Mouse (Mus musculus) spleen, adult 12 weeks (tissue): ENCODE results near the gene Plekhs1.
A peak's percentile ranks its signal among the peaks of the same experiment; 100 is the strongest.

ENCODE experiments used
- DNase-seq: peaks from one replicate; pipeline ENCODE4 v3.0.0; 2022; ENCODE audit warnings: low spot score

Plekhs1 gene

DNA sequence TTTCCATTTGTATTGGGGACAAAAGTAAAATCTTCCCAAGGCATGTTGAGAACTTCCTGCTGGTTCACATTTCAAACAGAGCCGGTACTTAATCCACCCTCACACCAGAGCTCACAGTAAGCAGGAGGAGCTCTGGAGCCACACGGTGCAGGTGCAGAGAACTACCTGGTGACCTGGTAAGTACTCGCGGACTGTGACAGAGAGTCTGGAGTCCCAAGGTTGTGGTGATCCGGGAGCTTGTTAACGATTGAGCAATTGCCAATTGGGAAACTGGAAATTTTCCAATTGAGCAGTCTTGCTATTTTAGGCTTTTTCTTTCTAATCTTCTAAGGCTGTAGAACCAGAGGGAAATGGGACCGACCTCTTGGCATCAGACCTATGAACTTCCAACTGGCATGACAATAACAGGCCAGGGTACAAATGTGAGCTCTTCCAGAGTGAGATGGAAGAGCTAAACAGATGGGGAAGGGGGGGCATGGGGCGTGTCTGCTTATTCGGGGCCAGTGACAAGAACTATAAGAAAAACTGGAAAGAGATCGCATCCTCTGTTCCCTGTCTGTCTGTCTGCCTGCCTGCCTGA, at the start of gene Plekhs1:
Gene Plekhs1, plus strand, starts transcription at position 119 of the 580 bp plus-strand sequence.
- no peak for DNase-seq

DNA sequence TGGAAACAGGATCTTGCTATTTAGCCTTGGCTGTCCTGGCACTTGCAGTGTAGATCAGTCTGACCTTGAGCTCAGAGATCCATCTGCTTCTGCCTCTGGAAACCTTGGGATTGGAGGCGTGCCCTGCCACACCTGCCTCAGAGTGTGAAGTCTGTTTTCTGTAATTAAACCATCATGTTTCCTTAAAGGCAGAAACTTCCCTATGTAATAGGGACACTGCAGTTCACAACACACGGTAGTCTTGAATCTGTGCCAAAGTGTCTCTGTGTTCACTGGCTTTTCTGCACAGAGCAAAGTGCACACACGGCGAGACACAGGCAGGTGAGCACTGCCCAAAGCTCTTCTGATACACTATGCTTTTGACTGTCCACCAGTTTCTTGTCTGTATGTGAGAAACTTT, 43.0 kb upstream of the Plekhs1 start:
- DNase-seq: no peak

DNA sequence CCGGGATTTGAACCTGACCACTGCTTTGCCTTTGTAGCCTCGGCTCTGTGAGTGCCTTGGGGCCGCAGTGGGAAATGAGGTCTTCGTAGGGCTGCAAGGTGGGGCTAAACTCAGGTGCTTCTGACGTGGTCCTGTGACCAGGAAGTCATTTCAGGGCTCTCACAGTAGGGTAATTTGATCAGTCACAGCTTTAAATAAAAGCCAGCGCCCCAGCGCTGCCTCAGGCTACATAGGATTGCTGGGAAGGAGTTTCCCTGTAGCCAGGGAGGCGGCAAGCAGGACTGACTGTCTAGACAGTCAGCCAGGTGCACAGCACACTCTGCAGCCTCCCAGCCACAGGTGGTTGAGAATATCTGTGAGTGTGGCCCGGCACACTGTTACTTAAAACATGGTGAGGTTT, 42.0 kb upstream of the Plekhs1 start:
- no peak for DNase-seq

DNA sequence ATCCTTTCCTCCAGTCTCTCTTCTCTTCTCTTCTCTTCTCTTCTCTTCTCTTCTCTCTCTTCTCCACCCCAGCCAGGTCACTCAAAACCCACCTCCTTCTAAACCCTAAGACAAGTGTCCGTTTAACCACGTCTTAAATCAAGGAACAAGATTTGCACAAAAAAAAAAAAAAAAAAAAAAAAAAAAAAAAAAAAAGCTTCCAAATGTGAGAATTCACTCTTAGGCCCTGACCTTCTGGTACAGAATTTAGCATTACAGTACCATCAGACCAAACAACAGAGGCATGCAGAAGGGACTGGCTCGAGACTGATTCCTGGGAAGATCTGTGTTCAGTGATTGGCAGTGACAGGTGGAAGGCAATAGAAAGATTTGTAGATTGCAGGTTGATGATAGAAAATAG, 41.1 kb upstream of the Plekhs1 start:
- no peak for DNase-seq

DNA sequence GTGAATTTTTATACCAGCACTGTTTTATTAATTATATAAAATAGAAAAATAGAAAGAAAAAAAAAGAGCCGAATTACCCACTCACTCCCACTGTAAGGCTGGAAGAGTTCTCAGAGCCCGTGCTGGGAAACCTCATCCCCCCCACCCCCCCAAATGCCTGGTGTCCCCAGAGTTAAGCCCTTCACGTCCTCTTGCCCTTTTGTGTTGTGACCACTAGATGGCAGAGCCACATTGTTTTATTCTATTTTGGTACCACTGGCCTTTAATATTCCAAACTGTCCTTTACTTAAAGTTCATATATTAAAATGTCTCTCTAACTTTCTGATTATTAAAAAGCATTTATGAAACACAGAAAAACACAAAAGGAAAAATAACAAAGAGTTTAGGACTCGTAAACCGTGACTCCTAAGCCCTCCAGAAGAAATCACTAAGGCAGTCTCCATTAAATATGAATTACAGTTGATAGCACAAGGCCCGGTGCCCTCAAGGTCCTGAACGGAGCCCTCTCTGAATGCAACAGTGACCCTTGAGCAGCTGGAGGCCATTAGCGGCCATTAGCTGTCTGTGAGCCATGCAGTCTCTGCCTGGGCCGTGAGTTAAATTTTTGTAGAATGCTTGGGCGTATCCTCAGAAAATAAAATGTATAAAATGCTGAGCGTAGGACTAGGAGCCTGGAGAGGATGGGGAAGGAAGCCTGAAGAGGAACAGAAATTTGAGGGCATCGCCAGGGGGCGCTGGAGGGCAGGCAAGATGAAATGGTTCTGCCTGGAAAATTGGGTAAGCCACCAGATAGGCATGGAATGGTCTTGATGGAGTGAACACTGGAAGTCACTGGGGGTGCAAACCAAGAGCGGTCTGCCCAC, 38.7 kb upstream of the Plekhs1 start:
- DNase-seq: peak; percentile 43

DNA sequence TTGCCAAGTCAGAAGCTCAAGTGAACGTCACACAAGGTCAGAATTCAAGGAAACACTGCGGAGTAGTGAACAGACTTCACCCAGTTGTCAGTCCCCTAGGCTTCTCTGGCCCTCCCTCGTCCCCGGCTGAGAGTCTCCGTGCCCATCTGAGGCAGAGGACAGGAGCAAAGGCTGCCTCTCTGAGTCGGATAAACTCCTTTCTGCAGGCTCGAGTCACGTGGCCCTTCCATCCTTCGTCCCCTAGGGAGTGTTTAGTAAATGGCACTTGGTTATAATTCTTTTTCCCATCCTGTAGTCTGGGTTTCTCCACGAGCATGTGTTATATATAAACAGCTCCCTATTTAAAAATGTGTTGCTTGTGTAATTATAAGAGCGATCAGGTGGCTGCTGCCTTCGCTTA, 38.1 kb upstream of the Plekhs1 start:
- no peak for DNase-seq

DNA sequence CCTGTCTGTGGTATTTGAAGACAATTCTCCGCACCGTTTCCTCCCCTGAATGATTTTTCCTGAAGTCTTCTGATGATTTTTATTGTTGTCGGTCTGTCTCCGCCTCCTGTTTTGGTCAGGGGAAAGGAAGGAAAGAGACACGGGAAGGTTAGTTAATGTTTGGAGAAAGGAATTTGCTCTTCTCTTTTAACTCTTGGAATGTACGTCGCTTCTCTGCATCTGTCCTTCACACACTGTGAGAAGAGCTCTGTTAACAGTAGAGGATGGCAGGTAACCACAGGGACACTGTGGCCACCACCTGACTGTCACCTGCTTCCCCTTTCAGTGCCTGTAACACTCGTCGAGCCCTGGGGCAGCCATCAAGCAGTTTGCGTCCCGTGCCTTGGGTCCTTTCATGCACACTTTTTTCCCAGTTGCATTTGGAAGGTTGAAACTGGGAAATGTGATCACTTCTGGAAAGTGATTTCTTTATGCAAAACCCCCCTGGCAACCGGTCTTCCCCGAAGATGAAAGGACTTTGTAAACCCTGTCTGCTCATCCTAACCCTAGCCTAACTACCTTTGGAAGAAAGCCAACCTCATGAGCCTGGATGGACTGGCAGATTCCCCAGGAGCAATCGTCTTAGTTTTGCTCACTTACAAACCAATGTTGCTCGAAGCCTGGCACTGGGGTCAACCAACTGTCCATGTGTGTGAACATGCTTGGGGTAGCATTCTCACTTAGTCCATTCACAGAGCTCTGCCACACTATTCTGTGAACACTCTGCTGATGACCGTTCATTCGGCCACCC, 36.6 kb upstream of the Plekhs1 start:
- DNase-seq: no peak

DNA sequence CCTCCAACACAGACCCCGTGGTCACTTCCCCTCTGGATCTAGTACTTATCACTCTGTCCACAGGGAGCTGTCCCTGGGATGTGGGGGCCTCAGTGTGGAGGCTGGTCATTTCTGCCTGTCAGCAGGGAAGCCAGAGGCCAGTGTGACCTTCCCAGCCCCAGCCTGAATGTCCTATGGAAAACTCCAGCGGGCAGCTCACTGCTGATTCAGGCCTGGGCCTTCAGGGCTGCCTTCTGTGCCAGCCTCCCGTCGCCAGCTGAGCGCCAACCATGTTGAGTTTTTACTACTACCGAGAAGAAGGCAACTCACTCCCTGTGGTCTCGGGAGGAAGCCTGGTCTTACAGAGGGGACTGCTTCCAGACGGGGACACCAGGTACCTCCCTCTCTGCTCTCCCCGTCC, 35.9 kb upstream of the Plekhs1 start:
- DNase-seq: no peak

DNA sequence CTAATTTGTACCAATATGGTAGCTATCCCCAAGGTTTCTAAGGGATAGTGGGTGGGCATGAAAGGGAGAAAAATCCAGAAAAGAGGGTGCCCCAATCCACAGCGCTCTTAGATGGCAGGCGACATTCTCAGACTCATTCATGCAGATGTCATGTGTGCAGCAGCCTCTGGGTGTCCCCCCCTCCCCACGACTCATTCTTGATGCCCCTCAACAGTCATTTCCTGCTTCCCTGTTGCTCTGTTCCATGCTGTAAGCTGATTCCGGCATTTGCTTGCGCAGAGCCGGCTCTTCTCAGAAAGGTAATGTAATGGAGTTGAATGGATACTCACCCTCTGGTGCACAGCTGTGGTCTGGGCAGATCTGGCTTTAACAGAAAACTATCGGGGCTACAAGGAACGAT, 31.1 kb upstream of the Plekhs1 start:
- DNase-seq: no peak

DNA sequence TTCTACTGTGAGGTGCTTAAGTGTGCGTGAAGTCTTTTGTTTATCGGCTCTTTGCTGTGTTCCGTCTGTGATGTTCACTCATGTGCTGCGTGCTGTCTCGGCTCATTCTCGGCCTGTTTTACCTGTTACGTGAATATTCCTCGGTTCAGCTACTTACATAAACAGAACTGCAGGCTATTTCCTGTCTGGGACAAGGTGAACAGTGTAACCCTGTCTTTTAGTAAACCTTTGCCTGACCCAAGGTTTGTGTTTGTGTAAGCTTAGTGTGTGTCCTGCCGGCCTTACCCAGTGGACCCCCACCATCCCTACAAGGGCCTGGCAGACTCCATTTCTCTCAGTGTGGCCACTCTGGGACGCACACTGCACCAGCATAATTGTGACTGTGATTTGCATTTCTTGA, 28.7 kb upstream of the Plekhs1 start:
- DNase-seq: no peak

DNA sequence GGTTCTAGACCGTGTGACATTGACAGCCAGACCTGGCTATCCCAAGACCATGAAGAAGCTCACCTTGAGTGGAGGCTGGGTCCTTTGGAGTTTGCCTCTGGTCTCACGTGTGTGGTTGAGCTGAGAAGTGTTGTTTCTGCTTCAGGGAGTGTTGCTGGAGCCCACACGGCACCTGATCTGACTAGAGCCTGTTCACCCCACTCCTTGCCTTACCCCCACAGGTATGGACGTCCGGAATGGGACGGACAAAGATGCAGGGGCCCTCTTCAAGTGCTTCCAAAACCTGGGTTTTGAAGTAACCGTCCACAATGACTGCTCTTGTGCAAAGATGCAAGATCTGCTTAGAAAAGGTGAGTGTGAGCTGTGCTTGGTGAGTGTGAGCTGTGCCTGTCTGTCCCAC, 27.9 kb upstream of the Plekhs1 start:
- no peak for DNase-seq

DNA sequence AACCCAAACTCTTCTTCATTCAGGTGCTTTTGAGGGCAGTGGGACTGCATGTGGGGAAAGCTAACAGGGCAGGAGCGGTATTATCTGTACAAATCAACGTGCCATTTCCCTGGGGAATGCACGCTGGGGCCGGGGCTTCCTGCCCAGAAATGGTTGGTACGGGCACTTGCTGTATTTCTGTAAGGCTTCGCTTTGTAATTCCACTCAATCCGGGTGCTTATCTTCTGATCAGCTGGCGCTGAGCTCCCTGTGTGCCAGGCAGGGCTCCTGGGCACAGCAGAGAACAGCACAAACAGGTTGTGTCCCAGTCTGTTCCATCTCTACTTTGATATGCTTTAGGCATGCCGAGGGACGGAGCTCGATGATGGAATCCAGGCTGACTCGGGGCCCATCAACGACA, 25.1 kb upstream of the Plekhs1 start:
- DNase-seq: no peak

DNA sequence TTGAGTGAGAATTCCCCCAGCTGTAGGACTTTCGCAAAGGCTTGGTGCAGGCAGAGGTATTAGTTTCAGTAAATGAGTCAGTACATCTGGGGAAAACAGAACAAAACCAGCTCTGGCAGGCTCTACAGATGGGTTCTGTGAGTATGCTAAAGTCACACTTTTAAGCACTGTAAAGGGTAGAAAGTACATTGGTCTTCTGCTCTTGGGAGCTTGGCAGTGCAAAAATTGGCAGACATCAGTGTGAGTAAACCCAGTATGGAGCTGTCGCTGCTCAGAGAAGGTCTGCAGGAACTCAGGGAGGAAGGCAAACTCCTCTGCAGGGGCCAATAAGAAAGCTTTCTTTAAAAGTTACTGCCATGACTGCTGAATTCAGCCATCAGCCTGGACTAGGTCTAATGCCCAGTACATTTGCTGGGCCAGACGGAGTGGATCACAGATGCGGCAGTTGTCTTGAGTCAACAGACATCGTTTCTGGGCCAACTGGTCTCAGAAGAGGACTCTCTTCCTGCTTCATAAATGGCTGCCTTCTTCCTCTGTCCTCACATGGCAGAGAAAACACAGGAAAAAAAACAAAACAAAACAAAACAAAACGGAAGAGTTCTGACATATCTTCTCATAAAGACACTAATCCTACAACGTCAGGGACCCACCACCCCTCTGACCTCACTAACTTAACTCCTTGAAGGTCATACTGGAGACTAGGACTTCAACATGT, 22.9 kb upstream of the Plekhs1 start:
- DNase-seq: no peak

DNA sequence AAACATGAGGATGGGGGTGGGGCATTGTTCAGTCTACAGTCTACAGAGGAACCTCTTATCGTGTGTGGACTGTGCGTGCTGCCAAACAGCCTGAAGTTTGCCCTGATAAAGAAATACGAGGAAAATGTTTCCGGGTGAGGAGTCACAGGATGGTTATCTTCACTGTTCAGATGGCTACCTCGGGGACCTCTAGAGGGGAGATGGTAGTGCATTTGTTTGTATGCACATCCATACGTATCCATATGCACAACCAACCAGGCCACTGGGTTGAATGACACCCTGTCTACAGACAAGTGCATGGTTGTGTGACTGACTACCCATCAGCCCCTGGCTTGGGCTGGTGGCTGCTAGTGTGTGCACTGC, 22.4 kb upstream of the Plekhs1 start:
- no peak for DNase-seq

DNA sequence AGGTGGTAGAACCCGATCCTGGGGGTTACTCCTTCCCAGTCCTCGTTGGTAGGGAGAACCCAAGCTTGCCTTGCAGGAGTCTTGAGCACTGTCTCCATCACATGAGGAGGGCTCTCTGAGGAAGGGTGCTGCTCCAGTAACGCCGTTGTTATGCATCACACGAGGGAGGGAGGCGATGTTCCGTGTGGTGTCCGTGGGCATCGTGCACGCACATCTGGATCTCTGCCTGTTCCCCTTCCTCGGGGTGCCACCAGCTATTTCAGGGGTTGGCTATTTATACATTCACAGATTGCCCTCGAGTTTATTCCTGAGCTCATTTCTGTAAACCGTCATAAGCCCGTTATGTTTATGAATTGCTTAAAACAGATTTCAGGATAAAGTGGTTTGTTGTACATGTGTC, 18.0 kb upstream of the Plekhs1 start:
- no peak for DNase-seq

DNA sequence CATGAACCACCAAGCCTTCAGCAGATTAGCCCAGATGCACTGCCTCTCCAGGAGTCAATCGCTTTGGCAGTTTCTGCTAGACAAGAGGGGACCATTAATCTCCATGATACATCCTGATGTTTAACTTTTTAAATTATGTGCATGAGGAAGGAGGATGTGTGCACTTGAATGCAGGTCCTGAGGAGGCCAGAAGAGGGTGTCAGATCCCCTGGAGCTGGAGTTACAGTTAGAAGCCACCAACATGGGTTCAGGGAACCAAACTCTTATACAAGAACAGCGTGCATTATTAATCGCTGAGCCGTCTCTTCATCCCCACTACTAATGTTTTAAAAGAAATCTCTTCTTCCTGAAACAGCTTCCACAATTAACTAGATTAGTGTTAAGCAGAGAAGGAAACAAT, 12.7 kb upstream of the Plekhs1 start:
- DNase-seq: no peak

DNA sequence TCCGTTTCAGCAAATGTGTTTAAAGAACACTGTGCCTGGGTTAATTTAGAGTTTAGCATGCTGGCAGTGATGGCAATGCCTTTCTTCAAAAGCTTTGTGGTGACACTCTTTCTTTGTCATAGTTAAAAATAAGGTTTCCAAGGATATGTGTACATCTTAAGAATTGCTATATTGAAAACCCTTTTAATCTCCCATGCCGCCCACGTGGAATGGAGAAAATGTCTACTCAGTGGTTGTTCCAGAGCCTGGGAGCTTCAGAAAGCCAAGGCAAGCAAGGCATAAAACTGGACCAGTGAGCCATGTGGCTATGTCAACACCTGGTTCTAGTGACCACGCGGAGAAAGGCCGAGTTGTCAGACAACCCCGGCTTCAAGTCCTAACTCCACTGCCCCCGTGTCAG, 11.9 kb upstream of the Plekhs1 start:
- no peak for DNase-seq

DNA sequence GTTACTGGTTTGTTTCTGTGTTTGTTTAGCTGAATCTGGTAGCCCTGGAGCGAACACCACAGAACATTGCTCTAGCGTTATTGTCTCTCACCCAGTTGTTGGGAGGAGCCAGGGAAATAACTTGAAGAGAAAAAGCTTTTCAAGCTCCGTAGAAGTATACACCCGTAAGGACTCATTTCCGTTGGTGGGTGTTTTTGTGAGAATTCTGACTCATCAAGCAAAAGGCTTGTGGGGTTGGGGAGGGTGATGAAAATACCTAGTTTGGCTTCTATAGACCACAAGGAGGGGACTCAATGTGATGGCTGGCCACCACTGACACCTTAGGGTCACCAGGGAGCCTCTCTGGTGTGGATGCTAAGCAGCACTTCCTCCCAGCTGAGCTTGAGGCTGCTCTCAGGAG, 10.5 kb upstream of the Plekhs1 start:
- DNase-seq: no peak

DNA sequence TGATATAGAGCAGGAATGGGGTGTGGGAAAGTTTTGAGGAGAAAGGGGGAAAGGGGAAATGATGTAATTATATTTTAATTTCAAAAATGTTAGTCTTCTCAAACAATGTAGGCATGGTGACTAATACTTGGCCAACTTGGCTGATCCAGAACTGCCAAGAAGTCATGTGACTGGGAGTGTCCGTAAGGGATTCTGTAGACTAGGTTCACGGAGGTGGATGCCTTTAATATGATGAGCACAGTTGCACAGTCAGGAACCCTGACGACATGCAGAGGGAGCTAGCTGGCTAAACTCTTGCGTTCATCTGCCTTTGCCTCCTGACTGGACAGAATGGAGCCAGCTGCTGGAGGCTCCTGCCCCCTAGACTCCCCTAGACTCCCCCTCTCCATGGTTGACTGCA, 9.6 kb upstream of the Plekhs1 start:
- DNase-seq: no peak

DNA sequence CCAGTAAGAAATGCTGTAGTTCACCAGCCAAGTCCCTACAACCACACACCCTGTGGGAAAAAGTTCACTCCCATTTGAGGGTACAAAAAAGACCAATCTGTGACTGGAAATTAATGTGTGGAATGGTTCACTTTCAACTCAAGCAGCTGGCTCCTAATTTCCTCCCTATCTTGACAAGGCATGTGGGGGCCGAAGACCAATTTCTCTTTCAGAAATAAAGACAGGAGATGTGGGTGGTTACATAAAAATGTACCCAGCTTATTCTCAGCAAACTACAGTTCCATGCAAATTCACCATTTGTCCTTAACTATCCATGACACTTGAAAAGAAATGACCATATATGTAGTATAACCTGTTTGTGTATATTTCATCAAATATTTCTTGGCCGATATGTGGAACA, 9.0 kb upstream of the Plekhs1 start:
- DNase-seq: no peak

DNA sequence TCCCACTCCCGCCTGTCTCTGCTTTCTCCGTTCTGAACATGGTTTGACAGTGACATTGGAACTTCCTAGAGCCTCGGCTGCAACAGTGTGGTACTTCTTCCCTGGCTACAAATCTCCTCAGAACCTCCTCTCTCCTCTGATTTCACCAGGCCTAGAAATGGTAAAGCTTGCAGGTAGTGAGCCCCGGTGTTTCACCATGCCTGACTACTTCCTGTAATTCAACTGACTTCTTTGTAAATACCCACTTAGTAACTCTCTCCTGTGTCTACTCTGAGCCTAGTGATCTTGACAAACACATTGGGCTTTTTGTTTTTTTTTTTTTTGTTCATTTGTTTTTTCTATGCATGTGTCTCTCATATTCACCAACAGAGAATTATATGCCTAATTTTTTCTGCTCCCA, 6.6 kb upstream of the Plekhs1 start:
- DNase-seq: no peak

DNA sequence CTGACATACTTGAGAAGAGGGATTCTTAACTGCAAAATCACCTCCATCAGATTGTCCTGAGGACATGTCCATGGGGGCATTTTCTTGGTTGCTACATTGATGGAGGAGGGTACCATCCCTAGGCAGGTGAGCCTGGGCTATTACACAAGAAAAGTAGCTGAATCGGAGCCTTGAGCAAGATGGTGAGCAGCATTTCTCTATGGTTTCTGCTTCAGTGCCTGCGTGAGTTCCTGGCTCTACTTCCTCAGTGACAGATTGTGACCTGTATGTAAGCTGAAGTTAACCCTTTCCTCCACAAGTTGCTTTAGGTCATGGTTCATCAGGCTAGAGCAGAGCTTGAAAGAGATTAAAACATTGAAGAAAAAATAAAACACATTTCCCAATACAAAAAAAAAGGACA, 6.1 kb upstream of the Plekhs1 start:
- DNase-seq: no peak

DNA sequence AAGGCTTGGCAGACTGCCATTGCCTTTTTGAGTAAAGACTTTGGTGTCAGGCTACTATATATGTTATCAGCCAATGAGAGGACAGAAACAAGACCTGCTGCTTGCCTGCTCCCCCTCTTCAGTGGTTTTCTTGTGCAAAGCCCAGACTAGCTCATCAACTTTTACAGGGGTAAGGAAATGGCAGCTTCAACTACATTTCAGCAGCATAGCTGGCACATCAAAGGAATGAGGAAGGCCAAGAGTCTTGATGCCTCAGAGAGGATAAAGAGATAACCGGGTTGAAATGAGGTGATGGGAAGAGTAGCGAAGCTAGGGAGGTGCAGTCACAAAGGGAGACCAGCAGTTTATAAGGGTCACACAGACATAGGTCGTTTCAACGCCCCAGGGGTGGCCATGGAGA, 3.9 kb upstream of the Plekhs1 start:
- DNase-seq: no peak
